Mouse (Mus musculus) lung, postnatal 0 days (tissue): ENCODE measurements at regions not wholly inside any gene's neighbourhood (a gene's known extent, or its start where the extent isn't known, plus 50 kb on each side); places are given as distances from the start of the nearest gene placed in this dataset.

ENCODE experiments used
- CTCF ChIP-seq: IDR thresholded peaks from 2 replicates; pipeline ENCODE4 v1.5.1; 2016; ENCODE audit warnings: antibody characterized with exemption, mild to moderate bottlenecking
- EP300 ChIP-seq: IDR thresholded peaks from 2 replicates; pipeline ENCODE4 v1.6.1; 2016; ENCODE audit warnings: antibody characterized with exemption, mild to moderate bottlenecking, control low read depth

GRCm38 (mm10) chr1:13993825-13994509 is 2099.2 kb downstream of the 4930444P10Rik start:
- TF ChIP-seq CTCF, result no peak
- TF ChIP-seq EP300, result no peak
